Mouse (Mus musculus) heart, postnatal 25 days (tissue): ENCODE measurements at regions not wholly inside any gene's neighbourhood (a gene's known extent, or its start where the extent isn't known, plus 50 kb on each side); places are given as distances from the start of the nearest gene placed in this dataset.

Experiments used
- DNase-seq: peaks from one replicate; pipeline ENCODE4 v3.0.0; 2022; ENCODE audit warnings: low spot score
- intact Hi-C: fragments of 180-260 bp; cut with DNase I; formaldehyde crosslinking; loops from one replicate; pipeline ENCODE4 v1.15.1; 2025

GRCm38 (mm10) chr12:56275556-56276242 lies 70.0 kb downstream of the Mbip start:
- DNase-seq = no peak
- intact Hi-C loops = no loop called here

GRCm38 (mm10) chr12:56265049-56265448 lies 80.6 kb downstream of the Mbip start:
- DNase-seq = no peak
- intact Hi-C loops = no loop called here

DNA sequence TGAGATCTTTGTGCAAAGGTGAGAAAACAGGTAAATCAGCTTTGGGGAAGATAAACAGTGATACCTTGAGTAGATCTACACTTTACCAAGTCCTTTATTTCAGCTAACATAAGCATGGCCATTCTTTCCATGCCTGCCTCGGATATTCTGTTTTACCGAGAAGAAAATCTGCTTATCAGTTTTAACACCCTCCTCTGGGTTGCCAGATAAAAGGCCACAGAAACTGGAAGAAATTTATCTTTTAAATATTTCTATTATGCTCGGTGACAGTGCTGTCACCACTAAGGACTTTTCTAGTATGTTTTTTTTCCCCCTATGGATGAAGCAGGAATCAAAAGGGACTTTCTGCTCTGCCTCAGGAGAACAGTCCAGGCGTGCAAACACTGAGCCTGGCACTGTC lies 84.2 kb downstream of the Mbip start:
- intact Hi-C loops = no loop called here
- DNase-seq = no peak

- intact Hi-C loops = no loop called here
Observed at GRCm38 (mm10) chr12:56258401-56259050, 87.2 kb downstream of the Mbip start.

GRCm38 (mm10) chr12:56256243-56256881 lies 89.3 kb downstream of the Mbip start:
- DNase-seq = no peak
- intact Hi-C loops = no loop called here

More at GRCm38 (mm10) chr12:56258401-56259050, 87.2 kb downstream of the Mbip start:
- DNase-seq = no peak

DNA sequence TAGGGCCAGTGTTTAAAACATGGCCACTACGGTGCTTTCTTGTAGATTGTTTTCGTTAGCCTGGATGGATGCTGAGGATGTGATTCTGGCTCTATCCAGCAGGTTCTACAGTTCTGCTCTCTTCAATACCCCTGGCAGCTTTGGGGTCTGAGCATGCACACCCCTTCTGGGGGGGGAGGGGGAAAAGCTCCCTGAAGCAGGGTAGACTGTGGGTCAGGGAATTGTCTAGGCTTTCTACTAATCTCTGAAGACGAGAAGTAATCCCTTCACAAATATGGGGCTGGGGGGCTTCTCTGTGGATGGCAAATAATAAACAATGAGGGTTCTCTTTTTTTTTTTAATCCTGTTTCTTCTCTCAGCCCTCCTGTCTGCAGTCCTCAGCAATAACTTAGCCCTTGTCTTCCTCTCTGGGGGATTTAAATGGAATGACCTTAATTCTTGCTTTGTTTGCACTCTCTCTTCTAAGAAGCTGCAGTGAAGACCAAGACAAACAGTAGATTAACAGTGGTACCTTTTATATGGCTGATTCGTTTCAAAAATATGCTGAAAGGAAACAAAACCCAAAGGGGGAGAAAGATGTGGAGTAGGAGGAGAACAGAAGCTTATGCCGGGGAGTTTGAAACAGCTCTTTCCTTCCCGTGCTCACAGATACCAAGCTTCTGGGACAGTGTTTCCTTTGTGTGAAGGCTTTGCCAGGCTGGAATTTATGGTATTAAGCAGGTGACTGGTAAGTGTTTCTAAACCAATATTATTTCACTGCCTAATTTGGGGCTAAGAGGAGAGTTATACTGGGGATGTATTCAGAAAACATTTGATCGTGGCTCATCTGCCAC lies 92.9 kb downstream of the Mbip start:
- DNase-seq = no peak
- intact Hi-C loops = no loop called here

GRCm38 (mm10) chr12:56250262-56250661 lies 95.4 kb downstream of the Mbip start:
- intact Hi-C loops = no loop called here
- DNase-seq = no peak

- DNase-seq = no peak
- intact Hi-C loops = no loop called here
Observed at GRCm38 (mm10) chr12:56246406-56246805, 99.3 kb downstream of the Mbip start.

GRCm38 (mm10) chr12:56242803-56243202 lies 102.9 kb downstream of the Mbip start:
- no peak for DNase-seq
- intact Hi-C loops = no loop called here

DNA sequence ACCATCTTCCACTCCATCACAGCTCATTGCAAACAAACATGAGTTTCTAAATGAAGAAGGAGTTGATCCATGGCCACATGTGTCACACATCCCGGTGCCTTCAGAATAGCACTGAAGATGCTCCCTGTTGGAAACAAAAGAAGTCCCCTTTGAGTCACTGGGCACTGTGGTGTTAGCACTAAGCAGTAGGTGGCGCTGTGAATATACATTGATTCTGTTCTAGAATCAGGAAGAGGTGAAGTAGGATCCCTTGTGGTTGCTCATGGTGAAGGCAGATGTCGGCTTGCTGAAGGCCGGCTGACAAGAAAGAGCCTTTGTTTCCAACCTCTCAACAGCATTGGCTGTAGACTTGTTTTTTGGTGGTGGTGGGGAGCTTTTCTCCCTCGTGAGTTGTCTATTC lies 104.0 kb downstream of the Mbip start:
- DNase-seq = no peak
- intact Hi-C loops = no loop called here

DNA sequence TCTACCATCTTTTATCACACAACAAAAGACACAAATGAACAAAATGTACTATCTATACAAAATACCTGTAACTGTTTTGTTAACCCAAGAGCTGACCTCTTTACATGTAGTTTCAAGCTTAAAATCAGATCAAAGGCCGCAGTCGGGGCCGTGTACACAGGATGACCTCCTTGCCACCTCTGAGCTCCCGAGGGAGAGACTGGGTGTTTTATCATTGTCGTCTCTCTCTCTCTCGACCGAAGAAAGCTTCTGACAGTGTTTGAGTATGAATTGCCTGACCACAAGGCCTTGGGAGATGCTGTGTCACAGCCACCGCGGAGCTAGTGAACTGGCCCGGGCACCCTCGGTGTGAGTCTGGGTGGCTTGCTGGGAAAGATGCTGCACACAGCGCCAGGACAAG lies 105.5 kb downstream of the Mbip start:
- DNase-seq = no peak
- intact Hi-C loops = no loop called here

GRCm38 (mm10) chr12:56234571-56234970 lies 111.1 kb downstream of the Mbip start:
- DNase-seq = no peak
- intact Hi-C loops = no loop called here

DNA sequence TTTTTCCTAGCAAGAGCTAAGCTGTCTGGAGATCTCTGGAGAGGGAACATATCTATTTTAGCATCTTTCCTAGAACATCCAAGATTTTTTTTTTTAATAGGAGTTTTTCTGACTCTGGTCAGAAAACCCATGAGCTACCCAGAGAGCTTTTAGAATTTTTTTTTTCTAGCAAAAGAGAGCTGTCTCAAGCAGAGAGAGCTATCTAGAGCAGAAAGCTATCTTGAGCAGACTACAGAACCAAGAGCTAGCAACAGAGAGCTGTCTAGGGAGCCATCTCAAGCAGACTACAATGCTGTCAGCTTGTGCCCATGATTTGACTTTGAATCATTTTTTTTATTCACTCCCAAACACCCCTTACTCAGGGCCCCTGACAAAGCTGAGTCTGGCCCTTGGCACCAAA lies 112.5 kb downstream of the Mbip start:
- no peak for DNase-seq
- intact Hi-C loops = no loop called here

DNA sequence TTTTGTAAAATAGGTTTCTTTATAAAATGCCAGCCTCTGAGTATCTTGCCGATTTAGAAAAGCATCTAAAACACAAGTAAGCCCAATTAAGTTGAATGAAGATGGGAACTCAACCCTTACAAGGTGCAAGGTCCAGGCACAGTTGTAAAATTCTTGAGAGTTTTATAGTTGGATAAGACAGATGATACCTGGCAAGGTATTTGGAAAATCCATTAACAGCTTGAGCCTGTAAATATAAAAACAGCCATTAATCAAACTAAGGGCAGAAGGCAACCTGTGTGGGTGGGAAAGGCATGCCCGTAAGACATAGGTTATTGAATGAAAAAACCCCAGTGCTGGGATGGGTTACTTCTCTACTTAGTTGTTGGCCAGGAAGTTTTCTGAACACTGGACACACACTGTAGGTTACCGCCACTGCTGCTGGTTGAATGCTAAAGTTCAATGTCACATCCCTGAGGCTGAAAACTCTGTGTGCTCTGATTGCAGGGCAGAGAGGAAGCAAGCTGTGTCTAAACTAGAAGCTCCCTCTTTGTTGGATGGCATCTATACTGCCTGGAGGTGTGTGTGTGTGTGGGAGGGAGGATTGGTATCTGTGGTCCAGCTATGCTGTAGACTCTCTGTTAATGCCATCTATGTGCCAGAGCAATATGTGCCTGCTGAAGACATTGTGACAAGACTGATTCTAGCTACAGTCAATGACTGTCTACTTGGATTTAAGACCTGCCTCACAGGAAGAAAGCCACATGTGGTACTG lies 121.4 kb downstream of the Mbip start:
- intact Hi-C loops = no loop called here
- DNase-seq = no peak

- DNase-seq = no peak
- intact Hi-C loops = no loop called here
Observed at GRCm38 (mm10) chr12:56193524-56193923, 152.2 kb downstream of the Mbip start.

- no peak for DNase-seq
- intact Hi-C loops = no loop called here
Observed at GRCm38 (mm10) chr12:56189562-56189961, 156.1 kb downstream of the Mbip start.

GRCm38 (mm10) chr12:56160736-56161135 lies 185.0 kb downstream of the Mbip start:
- DNase-seq = no peak
- intact Hi-C loops = no loop called here

- intact Hi-C loops = no loop called here
- DNase-seq = no peak
Observed at GRCm38 (mm10) chr12:56144359-56144758, 201.3 kb downstream of the Mbip start.

- intact Hi-C loops = no loop called here
- no peak for DNase-seq
Observed at GRCm38 (mm10) chr12:56143789-56144188, 201.9 kb downstream of the Mbip start.

- no peak for DNase-seq
- intact Hi-C loops = no loop called here
Observed at GRCm38 (mm10) chr12:56114446-56114845, 231.2 kb downstream of the Mbip start.
